Mouse (Mus musculus) spleen, adult 2 months (tissue): ENCODE measurements around the gene Cib4.

Experiments used
- CTCF ChIP-seq: fragments of 200-500 bp; IDR thresholded peaks from 2 replicates; pipeline ENCODE4 v1.5.1; 2011; ENCODE audit warnings: mild to moderate bottlenecking, inconsistent platforms; ENCODE audit not compliant: insufficient read depth, insufficient read length, insufficient replicate concordance; ENCODE audit errors: extremely low read depth
- POLR2A ChIP-seq: fragments of 200-500 bp; IDR thresholded peaks from 2 replicates; pipeline ENCODE4 v1.6.1; 2011; ENCODE audit warnings: low read depth, low read length, inconsistent platforms

- no peak for TF ChIP-seq CTCF
- TF ChIP-seq POLR2A, result no peak
Observed at GRCm38 (mm10) chr5:30536051-30536570, 9.5 kb downstream of the Cib4 start.
